Mouse (Mus musculus): Measurements from ENCODE around the gene D930020B18Rik. TPM values are rescaled to one million over a fixed set of nuclear protein-coding genes. Genes with fewer than 3 reads are reported as not detected.

D930020B18Rik gene
- total RNA-seq, 2 experiments from 2014 or later = 0.27 to 0.47 TPM

DNA sequence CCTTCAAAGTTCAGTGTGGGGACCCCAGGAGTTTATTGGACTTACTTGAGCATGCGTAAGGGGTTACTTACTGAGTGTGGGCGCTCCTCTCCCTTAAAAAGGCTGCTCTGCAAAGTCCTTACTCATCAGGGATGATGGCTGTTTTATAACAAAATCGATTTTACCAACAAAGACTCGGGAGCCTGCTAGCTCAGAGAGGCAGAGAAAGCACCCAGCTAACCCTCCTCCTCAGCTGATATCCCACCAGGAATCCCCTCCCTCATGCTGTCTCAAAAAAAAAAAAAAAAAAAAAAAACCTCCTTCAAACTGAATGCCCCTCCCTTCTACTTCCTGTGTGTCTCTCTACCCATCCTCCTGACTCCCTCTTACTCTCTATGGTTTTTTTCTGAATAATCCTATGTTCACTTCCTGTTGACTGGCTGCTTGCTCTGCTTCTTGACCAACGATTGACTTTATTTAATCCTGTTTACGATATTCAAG lies 12.8 kb upstream of the D930020B18Rik start:
- intact Hi-C loops (cut with DNase I) = loop anchor here (5.0 to 10.0 kb wide), 2 partner anchors 41 to 1446 kb away; partner anchors contain the start of genes Mon2 and Tbk1

DNA sequence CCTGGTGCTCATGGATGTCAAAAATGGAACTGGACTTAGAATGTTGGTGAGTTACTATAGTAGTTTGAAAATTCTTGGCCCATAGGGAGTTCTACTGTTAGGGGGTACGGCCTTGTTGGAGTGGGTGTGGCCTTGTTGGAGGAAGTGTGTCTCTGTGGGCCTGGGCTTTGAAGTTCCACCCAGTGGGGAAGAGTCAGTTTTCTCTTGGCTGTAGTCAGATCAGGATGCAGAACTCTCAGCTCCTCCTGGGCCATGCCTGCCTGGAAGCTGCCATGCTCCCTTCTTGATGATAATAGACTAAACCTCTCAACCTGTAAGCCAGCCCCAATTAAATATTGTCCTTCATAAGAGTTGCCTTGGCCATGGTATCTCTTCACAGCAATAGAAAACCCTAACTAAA lies 7.2 kb upstream of the D930020B18Rik start:
- intact Hi-C loops (cut with DNase I) = no loop called here
- DNase-seq (ENCODE audit: low spot score in 2 of 2) = no peak

More for the DNA sequence above, 12.8 kb upstream of the D930020B18Rik start:
- no peak for DNase-seq (ENCODE audit: low spot score in 2 of 2)

GRCm38 (mm10) chr10:121636276-121636675 lies 5.1 kb upstream of the D930020B18Rik start:
- DNase-seq (ENCODE audit: low spot score in 2 of 2) = no peak
- intact Hi-C loops (cut with DNase I) = no loop called here

- intact Hi-C loops (cut with DNase I) = no loop called here
- no peak for DNase-seq (ENCODE audit: low spot score in 2 of 2)
Observed at GRCm38 (mm10) chr10:121639573-121639972, 1.8 kb upstream of the D930020B18Rik start.

- peak; percentile 17 to 21 for DNase-seq (ENCODE audit: low spot score in 2 of 2)
- intact Hi-C loops (cut with DNase I) = loop anchor here (5.0 kb wide), 2 partner anchors 47 to 412 kb away; no protein-coding TSS in a partner anchor
Observed at GRCm38 (mm10) chr10:121640150-121640930, 1.0 kb upstream of the D930020B18Rik start.

- peak in 1 of 2 experiments; percentile 14 for DNase-seq (ENCODE audit: low spot score in 2 of 2)
- intact Hi-C loops (cut with DNase I) = loop anchor here (5.0 kb wide), 2 partner anchors 46 to 411 kb away; no protein-coding TSS in a partner anchor
Observed at GRCm38 (mm10) chr10:121640944-121641271, 480 bp upstream of the D930020B18Rik start.

DNA sequence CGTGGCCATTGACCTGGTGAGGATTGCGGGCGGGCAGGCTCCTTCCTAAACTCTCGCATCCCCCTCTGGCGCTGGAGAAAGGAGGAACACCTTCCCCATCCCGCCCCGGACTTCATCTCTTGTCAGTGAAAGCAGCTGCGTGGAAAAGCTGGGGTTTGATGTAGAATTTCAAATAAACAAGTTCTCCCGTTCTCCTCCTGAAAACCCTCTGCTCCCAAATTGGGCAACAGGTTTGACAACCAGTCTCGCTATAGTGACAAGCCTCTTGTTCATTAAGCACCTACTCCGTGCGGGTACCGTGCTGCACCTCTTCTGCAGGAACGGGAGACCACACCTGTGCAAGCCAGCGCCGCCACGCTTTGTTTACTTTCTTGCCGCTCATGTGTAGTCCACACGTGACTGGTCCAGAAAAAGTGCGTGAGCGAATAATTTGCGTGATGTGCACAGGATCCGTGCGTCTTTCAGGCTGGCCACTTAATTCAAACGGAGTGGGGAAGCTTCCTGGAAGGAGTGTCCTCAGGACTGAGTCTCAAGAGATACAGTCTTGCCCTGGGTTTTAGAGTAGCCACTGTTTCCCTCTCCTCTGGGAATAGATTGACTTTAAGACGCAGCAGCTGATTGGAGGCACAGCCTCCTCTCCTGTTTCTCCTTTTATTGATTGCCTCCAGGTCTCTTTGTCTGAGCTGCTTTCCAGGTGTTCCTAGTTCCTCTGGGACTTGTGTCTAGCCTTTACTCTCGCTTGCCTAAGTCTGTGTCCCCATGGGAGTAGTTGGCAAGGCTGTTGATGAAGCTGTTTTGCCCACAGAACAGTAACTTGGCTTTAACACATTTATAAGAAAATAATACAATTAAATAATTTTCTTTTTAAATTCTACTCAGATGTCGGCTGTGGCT lies 913 bp downstream of the D930020B18Rik start:
- intact Hi-C loops (cut with DNase I) = loop anchor here (5.0 kb wide), 2 partner anchors 45 to 410 kb away; no protein-coding TSS in a partner anchor
- no peak for DNase-seq (ENCODE audit: low spot score in 2 of 2)

GRCm38 (mm10) chr10:121646294-121646693 lies 4.9 kb downstream of the D930020B18Rik start:
- intact Hi-C loops (cut with DNase I) = no loop called here
- no peak for DNase-seq (ENCODE audit: low spot score in 2 of 2)

GRCm38 (mm10) chr10:121653079-121653478 lies 11.7 kb downstream of the D930020B18Rik start:
- no peak for DNase-seq (ENCODE audit: low spot score in 2 of 2)

DNA sequence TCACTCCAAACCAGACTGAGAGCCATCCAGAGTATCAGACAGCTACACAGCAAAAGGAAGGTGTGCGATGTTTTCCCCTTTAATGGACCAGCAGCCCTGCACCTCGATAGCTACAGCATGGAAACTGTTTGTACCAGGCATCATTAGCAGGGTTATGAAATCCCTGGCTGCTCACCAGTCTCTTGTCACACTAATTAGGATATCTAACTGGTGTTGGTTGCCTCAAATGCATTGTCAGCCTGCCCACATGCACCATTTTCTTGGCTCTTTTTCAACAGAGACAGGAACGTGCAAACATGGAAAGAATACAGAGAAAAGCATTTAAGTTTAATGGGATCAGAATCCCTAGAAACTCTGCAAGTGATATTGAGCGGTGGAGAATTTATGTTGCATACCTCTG lies 14.5 kb downstream of the D930020B18Rik start:
- intact Hi-C loops (cut with DNase I) = no loop called here
- no peak for DNase-seq (ENCODE audit: low spot score in 2 of 2)

More at GRCm38 (mm10) chr10:121653079-121653478, 11.7 kb downstream of the D930020B18Rik start:
- intact Hi-C loops (cut with DNase I) = no loop called here

DNA sequence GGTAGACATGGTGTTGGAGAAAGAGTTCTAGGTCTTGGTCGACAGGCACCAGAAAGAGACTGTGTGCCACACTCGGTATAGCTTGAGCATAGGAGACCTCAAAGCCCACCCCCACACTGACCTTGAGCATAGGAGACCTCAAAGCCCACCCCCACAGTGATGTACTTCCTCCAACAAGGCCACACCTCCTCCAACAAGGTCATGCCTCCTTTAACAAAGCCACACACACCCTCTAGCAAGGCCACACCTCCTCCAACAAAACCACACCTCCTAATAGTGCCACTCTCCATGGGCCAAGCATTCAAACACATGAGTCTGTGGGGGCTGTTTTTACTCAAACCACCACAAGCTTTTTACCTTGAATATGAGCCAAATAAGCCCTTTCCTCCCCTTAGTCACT lies 21.3 kb downstream of the D930020B18Rik start:
- DNase-seq (ENCODE audit: low spot score in 2 of 2) = no peak
- intact Hi-C loops (cut with DNase I) = no loop called here

DNA sequence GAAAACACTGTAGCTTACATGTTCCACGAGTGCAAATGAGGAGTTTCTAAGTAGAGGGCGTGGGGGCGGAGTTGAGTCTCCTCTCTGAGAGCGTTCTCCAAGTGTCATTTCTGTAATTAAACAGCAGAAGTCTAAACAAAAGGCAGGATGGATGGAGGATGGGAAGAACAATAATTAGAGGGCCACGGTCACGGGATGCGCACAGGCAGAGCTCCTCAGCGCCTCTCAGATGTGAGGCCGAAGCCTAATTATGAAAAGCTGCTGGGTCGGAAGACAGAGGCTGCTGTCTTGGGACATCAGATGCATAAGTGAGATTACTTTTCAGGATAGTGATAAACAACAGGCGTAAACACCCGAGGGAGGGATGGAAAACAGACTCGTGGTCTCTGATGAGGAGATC lies 22.2 kb downstream of the D930020B18Rik start:
- intact Hi-C loops (cut with DNase I) = no loop called here

GRCm38 (mm10) chr10:121665631-121666145 lies 24.3 kb downstream of the D930020B18Rik start:
- no peak for DNase-seq (ENCODE audit: low spot score in 2 of 2)
- intact Hi-C loops (cut with DNase I) = no loop called here

More for the DNA sequence above, 22.2 kb downstream of the D930020B18Rik start:
- DNase-seq (ENCODE audit: low spot score in 2 of 2) = no peak

GRCm38 (mm10) chr10:121669103-121669502 lies 27.7 kb downstream of the D930020B18Rik start:
- DNase-seq (ENCODE audit: low spot score in 2 of 2) = peak in 1 of 2 experiments; percentile 32
- intact Hi-C loops (cut with DNase I) = no loop called here

- intact Hi-C loops (cut with DNase I) = no loop called here
- no peak for DNase-seq (ENCODE audit: low spot score in 2 of 2)
Observed at GRCm38 (mm10) chr10:121677019-121677418, 35.6 kb downstream of the D930020B18Rik start.

DNA sequence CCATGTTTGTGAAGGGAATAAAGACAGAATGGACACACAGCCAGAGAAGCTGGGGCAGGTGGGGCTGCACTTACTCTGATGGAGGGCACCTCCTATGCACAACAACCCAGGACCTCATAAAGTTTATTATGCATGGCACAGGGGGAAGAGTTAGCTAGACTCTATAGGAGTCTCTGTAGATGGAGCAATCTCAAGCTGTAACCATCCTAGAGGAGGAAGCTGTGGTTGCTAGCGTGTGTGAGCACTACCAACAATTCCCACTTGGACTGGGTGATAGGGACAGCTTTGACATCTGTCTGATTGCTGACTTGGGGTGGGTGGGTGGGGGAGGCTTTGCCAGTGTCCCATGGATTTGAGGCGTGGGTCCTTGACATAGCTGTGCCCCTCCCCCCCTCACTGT lies 39.5 kb downstream of the D930020B18Rik start:
- no peak for DNase-seq (ENCODE audit: low spot score in 2 of 2)
- intact Hi-C loops (cut with DNase I) = no loop called here

- DNase-seq (ENCODE audit: low spot score in 2 of 2) = no peak
- intact Hi-C loops (cut with DNase I) = no loop called here
Observed at GRCm38 (mm10) chr10:121682539-121682938, 41.2 kb downstream of the D930020B18Rik start.

GRCm38 (mm10) chr10:121686153-121686660 lies 44.8 kb downstream of the D930020B18Rik start:
- intact Hi-C loops (cut with DNase I) = loop anchor here (5.0 kb wide), 1 partner anchor 44 kb away; the partner anchor contains the start of gene D930020B18Rik
- DNase-seq (ENCODE audit: low spot score in 2 of 2) = no peak

DNA sequence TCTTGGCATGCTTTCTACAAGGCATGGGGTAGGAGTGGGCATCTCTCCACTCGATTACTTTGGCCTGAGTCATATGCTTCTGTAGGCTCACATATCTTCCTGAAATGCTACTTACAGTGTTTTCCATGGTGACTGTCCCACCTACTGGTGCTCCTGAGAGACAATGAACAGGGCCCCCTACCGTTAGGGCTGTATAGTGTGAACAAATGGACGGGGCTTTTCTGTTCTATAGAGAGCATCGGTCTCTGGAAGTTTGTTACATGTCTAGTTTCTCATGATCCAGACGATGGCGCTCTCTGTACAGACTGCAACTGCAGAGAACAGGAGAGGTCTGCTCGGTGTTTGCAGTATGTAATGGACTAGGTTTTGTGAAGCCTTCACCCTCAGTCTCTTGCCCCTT lies 46.1 kb downstream of the D930020B18Rik start:
- intact Hi-C loops (cut with DNase I) = loop anchor here (5.0 kb wide), 1 partner anchor 45 kb away; the partner anchor contains the start of gene D930020B18Rik
- DNase-seq (ENCODE audit: low spot score in 2 of 2) = no peak

Measured in left cerebral cortex, postnatal 36 days (tissue).